In the genomic region with DNA sequence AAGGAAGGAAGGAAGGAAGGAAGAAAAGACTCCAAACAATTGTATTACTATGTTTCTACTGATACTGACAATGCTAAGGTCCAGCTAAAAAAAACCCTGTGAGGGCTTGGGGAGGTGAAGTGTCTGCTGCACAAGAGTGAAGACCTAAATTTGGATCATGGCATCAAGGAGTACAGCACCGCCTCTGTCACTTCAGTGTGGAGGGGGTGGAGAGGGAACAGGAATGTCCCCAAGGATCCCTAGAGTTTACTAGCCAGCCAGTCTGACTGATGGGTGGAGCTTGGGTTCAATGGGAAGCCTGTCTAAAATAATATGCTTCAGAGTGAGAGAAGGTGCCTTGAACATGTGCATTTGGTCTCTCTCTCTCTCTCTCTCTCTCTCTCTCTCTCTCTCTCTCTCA, we compare ENCODE assay signal across 27 mouse cellular contexts. TPM values are rescaled to one million over a fixed set of nuclear protein-coding genes. Genes with fewer than 3 reads are reported as not detected.
DNase-seq lines count a peak whose midpoint lies in the region; ATAC-seq and TF ChIP-seq lines count a peak whose summit lies in the region.
"Had no signal": no experiment of that assay in that cellular context is flagged by ENCODE, and none has a peak within 500 bp of the region (broad histone marks: within the 10 kb centered on the region; RNA-seq: fewer than 3 reads in every experiment).

No protein-coding gene starts in this region.

- DNase-seq in gastrocnemius, adult 18-20 months (ENCODE audit: low spot score): peak; percentile 13
- DNase-seq in gastrocnemius, adult 2 months: no peak
- DNase-seq in heart, adult 2 months: peak in 1 of 2 experiments; percentile 62
- peak; percentile 5 to 14 for DNase-seq in heart, postnatal 36 days
- no peak for DNase-seq in gastrocnemius, postnatal 25 days
- DNase-seq in ovary, postnatal 36 days (ENCODE audit: low spot score): no peak
- DNase-seq in retina, postnatal 1 day: no peak
- DNase-seq: adrenal gland, adult 8-10 months; cerebellum, adult 18-20 months; cerebellum, postnatal 14 days; gastrocnemius, postnatal 10 days; kidney, adult 2 months; layer of hippocampus, adult 9-11 months; lung, embryonic 14.5 days had no signal

- intact Hi-C loops in gastrocnemius, adult 2 months (cut with DNase I): no loop called here
- intact Hi-C loops in heart, adult 2 months (cut with DNase I): no loop called here
- intact Hi-C loops in heart, postnatal 36 days (cut with DNase I): no loop called here

- H3K27ac ChIP-seq in gastrocnemius, adult 2 months: no peak overlapping the region
- peak overlapping the region; percentile 51 for H3K27ac ChIP-seq in heart, adult 2 months
- H3K27ac ChIP-seq in heart, embryonic 13.5 days (replicated peaks): peak overlapping the region; percentile 94
- H3K27ac ChIP-seq: embryonic facial prominence, embryonic 12.5 days; forebrain, embryonic 12.5 days; hindbrain, embryonic 14.5 days; kidney, postnatal 0 days; limb, embryonic 15.5 days; liver, embryonic 14.5 days; macrophage; midbrain, embryonic 10.5 days; stomach, postnatal 0 days had no signal

- no peaks in the 10 kb centered on the region for H3K79me2 ChIP-seq in heart, adult 2 months (replicated peaks; ENCODE audit: control insufficient read depth, insufficient read depth, low read length)

- H3K4me2 ChIP-seq in heart, embryonic 13.5 days: peak overlapping the region; percentile 50
- H3K4me2 ChIP-seq: embryonic facial prominence, embryonic 12.5 days; forebrain, embryonic 12.5 days; hindbrain, embryonic 14.5 days; limb, embryonic 15.5 days; lung, embryonic 14.5 days had no signal

- 0 out of 2 replicates have a peak, but pooled peaks have one; percentile 19 for TF ChIP-seq EP300 in heart, adult 2 months (IDR thresholded peaks at IDR 0.05; ENCODE audit: insufficient read depth, low read depth, low read length)

- peak; percentile 52; the same call in 1 of the 2 replicates for ATAC-seq in heart, embryonic 13.5 days (ENCODE audit: extremely low read depth, insufficient number of reproducible peaks, low FRiP score, low TSS enrichment)
- ATAC-seq: activated CD4-positive, CD25-positive, alpha-beta regulatory T cell, adult 4 months; midbrain, embryonic 16.5 days had no signal

- H3K4me3 ChIP-seq in gastrocnemius, adult 2 months: no peak overlapping the region
- H3K4me3 ChIP-seq in heart, adult 2 months: no peak overlapping the region
- H3K4me3 ChIP-seq in heart, embryonic 13.5 days: no peak overlapping the region
- H3K4me3 ChIP-seq: embryonic facial prominence, embryonic 12.5 days; forebrain, embryonic 12.5 days; limb, embryonic 15.5 days; midbrain, embryonic 10.5 days had no signal

- no peaks in the 10 kb centered on the region for H3K36me3 ChIP-seq in heart, adult 2 months (ENCODE audit: control insufficient read depth, insufficient read depth, low read length)
- no peaks in the 10 kb centered on the region for H3K36me3 ChIP-seq in heart, embryonic 13.5 days
- H3K36me3 ChIP-seq: embryonic facial prominence, embryonic 12.5 days; forebrain, embryonic 12.5 days; G1E; limb, embryonic 15.5 days; midbrain, embryonic 10.5 days had no signal

- H3K9ac ChIP-seq in heart, adult 2 months (ENCODE audit: low read depth, low read length): no peak overlapping the region
- peak overlapping the region; percentile 61 for H3K9ac ChIP-seq in heart, embryonic 13.5 days
- H3K9ac ChIP-seq: embryonic facial prominence, embryonic 12.5 days; forebrain, embryonic 12.5 days; hindbrain, embryonic 14.5 days; limb, embryonic 15.5 days; liver, embryonic 14.5 days; lung, embryonic 14.5 days had no signal

- TF ChIP-seq POLR2A in heart, adult 2 months (IDR thresholded peaks at IDR 0.05; ENCODE audit: insufficient read depth, low read depth, low read length): no peak

- no peaks in the 10 kb centered on the region; the same call in 1 of the 2 replicates for H3K4me1 ChIP-seq in heart, adult 2 months (ENCODE audit: control insufficient read depth, insufficient read depth, low read length)
- H3K4me1 ChIP-seq in heart, embryonic 13.5 days: peaks cover 36% of the 10 kb centered on the region
- H3K4me1 ChIP-seq: embryonic facial prominence, embryonic 12.5 days; forebrain, embryonic 12.5 days; limb, embryonic 15.5 days had no signal

- H3K9me3 ChIP-seq in heart, embryonic 13.5 days: no peaks in the 10 kb centered on the region
- H3K9me3 ChIP-seq: embryonic facial prominence, embryonic 12.5 days; forebrain, embryonic 12.5 days; G1E; limb, embryonic 15.5 days; midbrain, embryonic 10.5 days had no signal

- TF ChIP-seq CTCF in gastrocnemius, adult 2 months (IDR thresholded peaks at IDR 0.05): no peak
- no peak for TF ChIP-seq CTCF in heart, adult 2 months (IDR thresholded peaks at IDR 0.05)

- H3K27me3 ChIP-seq in heart, adult 2 months (ENCODE audit: control insufficient read depth, insufficient read depth, low read length): no peaks in the 10 kb centered on the region
- no peaks in the 10 kb centered on the region for H3K27me3 ChIP-seq in heart, embryonic 13.5 days (replicated peaks)
- H3K27me3 ChIP-seq: embryonic facial prominence, embryonic 12.5 days; forebrain, embryonic 12.5 days; limb, embryonic 15.5 days had no signal

- 0% methylated on average over 1 of the region's 1 CpGs for WGBS in heart, adult 2 months
- WGBS in heart, embryonic 13.5 days: 0% methylated on average over 1 of the region's 1 CpGs

RNA-seq across cellular contexts. Expression of gene Sap18b, which starts 6.9 kb away (rescaled TPM):
- 10 to 100 TPM; 85.3 to 91.9 TPM for total RNA-seq in gastrocnemius, adult 18-20 months (2021)
- total RNA-seq in gastrocnemius, adult 2 months (2021): 10 to 100 TPM; 77.5 to 78.4 TPM
- total RNA-seq in heart, adult 2 months (2021): 10 to 100 TPM; 77.6 to 92.9 TPM
- 48.8 and 52.2 TPM in 2 replicates for polyA plus RNA-seq in heart, adult 2 months (2012; rRNA removed)
- polyA plus RNA-seq in heart, embryonic 13.5 days (2015; fragmentation: Nextera tagmentation; extraction: Ambion mirVana): 255 and 274 TPM in 2 replicates
- total RNA-seq in heart, postnatal 36 days (2021): 10 to 100 TPM; 87.1 to 90.7 TPM
- 10 to 100 TPM; 85.4 to 87.5 TPM for total RNA-seq in gastrocnemius, postnatal 25 days (2021)

RNA-seq across cellular contexts. Expression of gene Cnot1, which starts 10.9 kb away (rescaled TPM):
- 10 to 100 TPM; 63.3 to 67.2 TPM for total RNA-seq in gastrocnemius, adult 18-20 months (2021)
- 10 to 100 TPM; 66.3 to 71.1 TPM for total RNA-seq in gastrocnemius, adult 2 months (2021)
- total RNA-seq in heart, adult 2 months (2021): 100 to 1,000 TPM; 107 to 116 TPM
- polyA plus RNA-seq in heart, adult 2 months (2012; rRNA removed): 51.0 and 86.7 TPM in 2 replicates
- polyA plus RNA-seq in heart, embryonic 13.5 days (2015; fragmentation: Nextera tagmentation; extraction: Ambion mirVana): 42.8 and 47.4 TPM in 2 replicates
- 100 to 1,000 TPM; 119 to 124 TPM for total RNA-seq in heart, postnatal 36 days (2021)
- total RNA-seq in gastrocnemius, postnatal 25 days (2021): 10 to 100 TPM; 61.6 to 63.3 TPM

RNA-seq across cellular contexts. Expression of gene Slc38a7, which starts 35.1 kb away (rescaled TPM):
- total RNA-seq in gastrocnemius, adult 18-20 months (2021): 1 to 10 TPM; 5.5 to 5.8 TPM
- 1 to 10 TPM; 6.7 to 6.8 TPM for total RNA-seq in gastrocnemius, adult 2 months (2021)
- total RNA-seq in heart, adult 2 months (2021): 10 to 100 TPM; 10.6 to 10.8 TPM
- 17.0 and 19.3 TPM in 2 replicates for polyA plus RNA-seq in heart, adult 2 months (2012; rRNA removed)
- 11.7 and 12.4 TPM in 2 replicates for polyA plus RNA-seq in heart, embryonic 13.5 days (2015; fragmentation: Nextera tagmentation; extraction: Ambion mirVana)
- 10 to 100 TPM; 11.4 to 12.0 TPM for total RNA-seq in heart, postnatal 36 days (2021)
- 1 to 10 TPM; 4.5 to 5.5 TPM for total RNA-seq in gastrocnemius, postnatal 25 days (2021)

Comparison
In these comparisons a context has a peak if more than half of its experiments do, and no peak if none do; other contexts are left out.
1. DNase-seq: peak in gastrocnemius, adult 18-20 months (single experiment) and heart, postnatal 36 days (2 of 2); none in gastrocnemius, adult 2 months (single experiment), gastrocnemius, postnatal 25 days (single experiment), ovary, postnatal 36 days (single experiment) and retina, postnatal 1 day (single experiment).